Mouse (Mus musculus) heart, postnatal 0 days (tissue): ENCODE results near the gene Nr2c1.

Experiments used
- CTCF ChIP-seq: IDR thresholded peaks from 2 replicates; pipeline ENCODE4 v1.5.1; 2016; ENCODE audit warnings: antibody characterized with exemption, control low read depth, low read depth
- EP300 ChIP-seq: IDR thresholded peaks from 2 replicates; pipeline ENCODE4 v1.6.1; 2016; ENCODE audit warnings: antibody characterized with exemption, low read depth

DNA sequence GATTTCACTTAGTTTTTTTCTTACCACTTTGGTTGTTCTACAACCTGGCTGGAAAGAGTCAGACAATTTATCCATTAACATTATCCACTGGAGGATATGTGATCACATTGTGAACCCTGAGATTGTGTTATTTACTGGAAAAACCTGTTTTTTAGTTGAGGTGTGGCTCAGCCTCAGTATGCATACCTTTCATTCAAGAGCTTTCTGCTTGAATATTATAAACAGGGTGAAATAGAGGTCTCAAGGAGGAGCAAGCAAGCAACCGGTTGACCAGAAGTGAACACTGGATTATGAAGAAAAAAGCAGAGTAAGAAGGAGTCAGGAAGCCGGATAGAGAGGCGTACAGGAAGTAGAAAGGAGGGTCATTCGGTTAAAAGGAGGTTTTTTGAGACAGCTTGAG is 3.7 kb downstream of the Nr2c1 start:
- TF ChIP-seq EP300 (no peak), CTCF (no peak)
